Mouse (Mus musculus): ENCODE data around the gene Sorl1. TPM values are rescaled to one million over a fixed set of nuclear protein-coding genes. Genes with fewer than 3 reads are reported as not detected.
A peak's percentile ranks its signal among the peaks of the same experiment; 100 is the strongest.

Sorl1 gene
- polyA plus RNA-seq, 1 experiment from 2014 or later: 5.8 TPM

GRCm38 (mm10) chr9:42146463-42146862 is 22.4 kb upstream of the Sorl1 start:
- 87% methylated on average over 2 of the region's 2 CpGs for WGBS
- no peak overlapping the region for H3K9ac ChIP-seq (replicated peaks)
- no peak overlapping the region for H3K4me2 ChIP-seq (replicated peaks)
- no peaks in the 10 kb centered on the region for H3K36me3 ChIP-seq
- no peak for ATAC-seq (ENCODE audit: low FRiP score, low read depth)
- no peaks in the 10 kb centered on the region for H3K27me3 ChIP-seq
- 0 out of 2 replicates have a peak, but pooled peaks cover 3% of the 10 kb centered on the region for H3K4me1 ChIP-seq
- H3K9me3 ChIP-seq: no peaks in the 10 kb centered on the region
- no peak overlapping the region for H3K27ac ChIP-seq (replicated peaks)
- no peak overlapping the region for H3K4me3 ChIP-seq

GRCm38 (mm10) chr9:42141549-42142210 is 17.6 kb upstream of the Sorl1 start:
- no peak overlapping the region for H3K4me2 ChIP-seq (replicated peaks)
- no peak for ATAC-seq (ENCODE audit: low FRiP score, low read depth)
- H3K27ac ChIP-seq (replicated peaks): no peak overlapping the region
- H3K27me3 ChIP-seq: no peaks in the 10 kb centered on the region
- no peaks in the 10 kb centered on the region for H3K36me3 ChIP-seq
- no peaks in the 10 kb centered on the region for H3K4me1 ChIP-seq
- H3K9me3 ChIP-seq: no peaks in the 10 kb centered on the region
- H3K4me3 ChIP-seq: no peak overlapping the region
- 88% methylated on average over 6 of the region's 6 CpGs for WGBS
- H3K9ac ChIP-seq (replicated peaks): no peak overlapping the region

DNA sequence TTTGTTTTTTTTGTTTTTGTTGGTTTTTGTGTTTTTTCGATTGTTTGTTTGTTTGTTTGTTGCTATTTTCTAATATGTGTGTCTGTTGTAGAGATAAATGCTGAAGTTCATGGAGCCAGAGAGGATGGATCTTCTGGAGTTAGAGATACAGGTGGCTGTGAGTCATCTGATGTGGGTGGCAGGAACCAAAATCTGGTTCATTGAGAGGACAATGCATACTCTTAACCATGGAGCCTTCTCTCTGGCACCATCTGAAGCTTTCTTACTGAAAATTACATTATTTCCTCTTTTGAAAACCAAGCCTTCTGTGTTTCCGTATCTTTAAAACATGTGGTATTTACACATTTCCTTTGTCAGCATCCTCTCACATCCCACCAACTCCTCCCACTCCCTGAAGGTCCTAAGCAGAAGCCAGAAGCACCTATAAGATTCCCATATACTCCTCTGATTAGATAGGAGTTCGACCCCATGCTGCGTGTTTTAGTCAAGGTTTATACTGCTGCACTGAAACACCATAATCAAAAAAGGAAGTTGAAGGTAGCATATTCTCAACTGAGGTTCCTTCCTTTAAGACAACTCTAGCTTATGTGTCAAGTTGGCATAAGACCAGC is 14.3 kb upstream of the Sorl1 start:
- Histone ChIP-seq H3K36me3 (no peaks in the 10 kb centered on the region), H3K9ac (replicated peaks) (no peak overlapping the region), H3K4me2 (replicated peaks) (no peak overlapping the region), H3K4me3 (no peak overlapping the region), H3K27me3 (no peaks in the 10 kb centered on the region), H3K4me1 (no peaks in the 10 kb centered on the region), H3K9me3 (no peaks in the 10 kb centered on the region), H3K27ac (replicated peaks) (no peak overlapping the region)
- ATAC-seq (ENCODE audit: low FRiP score, low read depth): no peak
- WGBS: 92% methylated on average over 4 of the region's 4 CpGs

DNA sequence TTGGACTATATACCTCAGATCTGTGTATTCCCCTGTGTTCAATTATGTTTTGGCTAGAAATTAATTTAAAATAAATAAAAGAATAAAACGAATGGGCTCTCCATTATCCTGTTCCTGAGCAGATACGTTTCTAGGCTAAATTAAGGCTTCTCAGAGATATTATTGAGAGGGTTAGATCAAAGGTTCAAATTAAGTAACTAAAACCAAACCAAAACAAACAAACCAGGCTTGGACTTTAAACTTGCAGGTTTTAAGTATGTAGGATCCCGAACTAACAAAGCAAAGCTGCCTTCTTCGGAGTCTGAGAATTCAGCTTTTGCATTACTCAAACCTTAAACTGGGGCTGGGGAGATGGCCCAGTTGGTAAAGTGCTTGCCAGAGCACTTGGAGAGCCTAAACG is 13.5 kb upstream of the Sorl1 start:
- no peak for ATAC-seq (ENCODE audit: low FRiP score, low read depth)
- WGBS: 79% methylated on average over 5 of the region's 5 CpGs
- no peak overlapping the region for H3K27ac ChIP-seq (replicated peaks)
- no peak overlapping the region for H3K4me2 ChIP-seq (replicated peaks)
- H3K27me3 ChIP-seq: no peaks in the 10 kb centered on the region
- no peaks in the 10 kb centered on the region for H3K9me3 ChIP-seq
- no peak overlapping the region for H3K4me3 ChIP-seq
- H3K4me1 ChIP-seq: no peaks in the 10 kb centered on the region
- no peaks in the 10 kb centered on the region for H3K36me3 ChIP-seq
- no peak overlapping the region for H3K9ac ChIP-seq (replicated peaks)

DNA sequence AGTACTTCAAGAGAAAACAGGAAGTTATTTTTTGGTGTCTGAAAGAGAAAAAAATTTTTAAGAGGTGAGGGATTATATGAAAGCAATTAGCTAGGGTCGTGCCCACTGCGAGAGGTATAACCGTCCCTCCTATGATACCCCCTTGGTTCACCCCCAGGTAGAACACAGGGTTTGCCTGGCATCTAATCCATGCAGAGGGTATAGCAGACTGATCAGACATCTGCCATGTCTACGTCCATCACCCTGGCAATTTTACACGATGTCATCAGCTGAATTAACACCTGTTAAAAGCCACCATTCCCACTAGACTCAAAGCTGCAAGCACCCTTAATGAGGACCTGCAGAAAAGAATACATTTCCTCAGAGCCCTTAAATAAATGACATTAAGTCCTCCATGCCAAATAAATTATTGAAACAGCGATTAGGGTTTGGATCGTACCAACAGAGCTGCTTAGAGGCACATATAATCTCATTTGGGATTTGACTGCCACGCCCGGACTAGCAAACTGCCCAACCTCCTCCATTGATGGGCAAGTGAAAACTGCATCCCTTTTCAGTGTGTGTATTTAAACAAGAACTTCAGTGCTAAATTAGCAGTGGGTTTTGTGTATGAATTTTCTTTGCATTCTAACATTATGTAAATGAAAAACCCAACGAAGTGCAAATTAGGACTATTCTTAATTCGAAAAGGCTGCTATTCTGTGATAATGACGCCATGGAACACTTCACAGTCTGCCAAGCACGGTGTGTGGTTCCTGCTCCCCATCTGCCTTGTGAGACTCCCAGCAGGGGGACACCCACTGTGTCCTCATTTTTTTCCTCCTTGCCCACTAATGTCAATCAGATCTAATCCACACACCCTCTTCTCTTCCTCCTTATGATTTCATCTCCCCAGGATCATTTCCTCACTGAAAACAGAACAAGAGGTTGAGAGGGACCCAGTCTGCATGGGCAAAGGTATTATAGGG is 7.0 kb upstream of the Sorl1 start:
- Histone ChIP-seq H3K4me3 (no peak overlapping the region), H3K4me2 (replicated peaks) (no peak overlapping the region), H3K9me3 (no peaks in the 10 kb centered on the region), H3K27me3 (peaks cover under 1% of the 10 kb centered on the region; the same call in 1 of the 2 replicates), H3K9ac (replicated peaks) (no peak overlapping the region), H3K27ac (replicated peaks) (no peak overlapping the region), H3K4me1 (no peaks in the 10 kb centered on the region), H3K36me3 (no peaks in the 10 kb centered on the region)
- no peak for ATAC-seq (ENCODE audit: low FRiP score, low read depth)
- 74% methylated on average over 13 of the region's 13 CpGs for WGBS

- no peak overlapping the region for H3K4me3 ChIP-seq
- no peak overlapping the region for H3K9ac ChIP-seq (replicated peaks)
- H3K27ac ChIP-seq (replicated peaks): no peak overlapping the region
- peaks cover 23% of the 10 kb centered on the region for H3K27me3 ChIP-seq
- no peak for ATAC-seq (ENCODE audit: low FRiP score, low read depth)
- no peaks in the 10 kb centered on the region for H3K9me3 ChIP-seq
- WGBS: 73% methylated on average over 5 of the region's 5 CpGs
- H3K4me2 ChIP-seq (replicated peaks): no peak overlapping the region
- H3K4me1 ChIP-seq: peaks cover 10% of the 10 kb centered on the region; the same call in 1 of the 2 replicates
- no peaks in the 10 kb centered on the region for H3K36me3 ChIP-seq
Observed at GRCm38 (mm10) chr9:42127983-42128382, 3.9 kb upstream of the Sorl1 start.

GRCm38 (mm10) chr9:42125262-42125982 is 1.3 kb upstream of the Sorl1 start:
- Histone ChIP-seq H3K27ac (replicated peaks) (no peak overlapping the region), H3K9me3 (no peaks in the 10 kb centered on the region), H3K36me3 (no peaks in the 10 kb centered on the region), H3K4me2 (replicated peaks) (no peak overlapping the region), H3K4me1 (peaks cover 13% of the 10 kb centered on the region; the same call in 1 of the 2 replicates), H3K27me3 (peaks cover 39% of the 10 kb centered on the region), H3K9ac (replicated peaks) (no peak overlapping the region), H3K4me3 (no peak overlapping the region)
- ATAC-seq (ENCODE audit: low FRiP score, low read depth): no peak
- WGBS: 87% methylated on average over 9 of the region's 9 CpGs

DNA sequence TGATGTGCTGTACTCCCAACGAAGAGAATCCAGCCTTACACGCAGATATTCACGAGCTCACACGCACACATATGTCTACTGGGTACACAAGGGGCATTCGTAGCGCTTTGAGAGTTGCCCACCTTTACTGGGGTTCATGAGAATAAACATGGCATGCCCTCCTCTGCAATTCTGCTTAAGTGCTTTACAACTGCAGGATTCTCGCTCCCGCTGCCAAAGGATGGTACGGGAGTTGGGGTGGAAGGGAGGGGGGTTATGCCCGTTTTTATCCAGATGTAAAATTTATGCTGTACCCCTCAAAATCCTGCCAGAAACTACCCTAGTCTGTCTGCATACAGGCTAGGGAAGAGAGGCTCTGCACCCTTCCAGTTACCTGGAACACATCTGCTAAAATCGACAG is 893 bp downstream of the Sorl1 start:
- Histone ChIP-seq H3K27ac (replicated peaks) (no peak overlapping the region), H3K4me3 (peak overlapping the region; percentile 78), H3K4me2 (replicated peaks) (peak overlapping the region; percentile 79), H3K4me1 (peaks cover 13% of the 10 kb centered on the region; the same call in 1 of the 2 replicates), H3K36me3 (no peaks in the 10 kb centered on the region), H3K9me3 (no peaks in the 10 kb centered on the region), H3K9ac (replicated peaks) (peak overlapping the region; percentile 67; the same call in 1 of the 2 replicates), H3K27me3 (peaks cover 39% of the 10 kb centered on the region)
- no peak for ATAC-seq (ENCODE audit: low FRiP score, low read depth)
- WGBS: 35% methylated on average over 11 of the region's 11 CpGs

DNA sequence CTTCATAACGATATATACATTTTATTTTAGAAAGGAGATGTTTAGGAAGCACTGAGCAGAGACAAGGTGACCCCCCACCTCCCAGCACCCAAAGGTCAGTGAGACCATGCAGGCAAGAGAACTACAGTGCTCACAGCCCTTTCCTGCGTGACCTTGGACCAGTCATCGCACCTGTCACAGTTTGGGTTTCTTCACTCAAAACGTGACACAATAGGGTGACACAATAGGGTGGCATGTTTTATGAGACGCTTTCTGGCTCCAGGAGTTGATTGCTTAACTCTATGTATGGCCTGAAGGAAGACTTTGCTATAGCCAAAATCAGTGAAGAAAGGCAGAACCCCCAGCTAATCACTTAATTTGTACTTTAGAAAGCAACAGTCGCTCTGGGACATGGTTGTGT is 1.7 kb downstream of the Sorl1 start:
- Histone ChIP-seq H3K4me3 (no peak overlapping the region), H3K9ac (replicated peaks) (no peak overlapping the region), H3K4me2 (replicated peaks) (peak overlapping the region; percentile 79; the same call in 1 of the 2 replicates), H3K27ac (replicated peaks) (no peak overlapping the region), H3K4me1 (peaks cover 13% of the 10 kb centered on the region; the same call in 1 of the 2 replicates), H3K27me3 (peaks cover 39% of the 10 kb centered on the region), H3K36me3 (no peaks in the 10 kb centered on the region), H3K9me3 (no peaks in the 10 kb centered on the region)
- WGBS: 85% methylated on average over 6 of the region's 6 CpGs
- no peak for ATAC-seq (ENCODE audit: low FRiP score, low read depth)

DNA sequence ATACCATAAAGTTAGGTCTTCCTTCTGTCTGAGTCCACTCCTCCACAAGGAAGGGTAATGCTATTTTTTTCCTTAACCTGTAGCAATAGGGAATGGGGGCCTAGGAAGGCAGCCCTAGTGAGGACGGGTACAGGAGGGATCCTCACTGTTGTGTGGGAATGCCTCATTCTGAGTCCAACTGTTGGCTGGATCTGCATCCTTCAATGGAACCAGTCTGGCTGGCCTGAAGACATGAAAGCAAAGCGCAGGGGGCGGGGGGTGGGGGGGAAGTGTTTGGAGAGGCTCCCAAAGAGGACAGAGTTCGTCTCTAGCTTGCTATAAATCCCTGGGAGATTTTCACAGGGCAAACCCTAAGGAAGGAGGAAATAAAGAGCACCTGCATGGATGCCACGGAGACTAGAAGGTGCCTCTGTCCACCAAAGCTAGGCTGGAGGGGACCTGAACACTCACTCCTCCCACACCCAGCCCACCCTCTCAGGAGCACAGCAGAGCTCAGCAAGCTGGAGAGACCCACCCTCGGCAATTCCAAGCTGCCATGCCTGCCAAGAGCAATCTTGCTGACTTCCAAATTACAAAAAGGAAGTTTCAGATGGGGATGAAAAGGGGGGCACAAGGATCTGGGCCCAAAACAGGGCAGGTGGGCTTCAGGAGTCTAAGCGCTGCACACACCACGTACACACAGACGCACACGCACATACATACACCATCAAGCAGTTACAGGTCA is 2.3 kb downstream of the Sorl1 start:
- H3K4me1 ChIP-seq: peaks cover 13% of the 10 kb centered on the region; the same call in 1 of the 2 replicates
- H3K27me3 ChIP-seq: peaks cover 39% of the 10 kb centered on the region
- no peak overlapping the region for H3K9ac ChIP-seq (replicated peaks)
- H3K9me3 ChIP-seq: no peaks in the 10 kb centered on the region
- no peak overlapping the region for H3K4me2 ChIP-seq (replicated peaks)
- H3K27ac ChIP-seq (replicated peaks): no peak overlapping the region
- 79% methylated on average over 10 of the region's 10 CpGs for WGBS
- ATAC-seq (ENCODE audit: low FRiP score, low read depth): no peak
- H3K4me3 ChIP-seq: no peak overlapping the region
- H3K36me3 ChIP-seq: no peaks in the 10 kb centered on the region
